Mouse (Mus musculus) heart, embryonic 11.5 days (tissue): ENCODE data around the gene Zfp991. TPM values are rescaled to one million over a fixed set of nuclear protein-coding genes. Genes with fewer than 3 reads are reported as not detected.
"Not testable (repeated sequence)": the region's sequence is repeated elsewhere in the genome, so short reads cannot be mapped to it uniquely, and the experiment has no call there.

Experiments
- ATAC-seq: fragments of 200-750 bp; cut with Nextera tagmentation; replicated peaks from 2 replicates; pipeline ENCODE4 v1.8.0; 2017; ENCODE audit warnings: moderate library complexity; ENCODE audit not compliant: insufficient number of reproducible peaks, low FRiP score, low TSS enrichment
- H3K27ac ChIP-seq: fragments of 300-500 bp; sonication (generic); 2 replicates; pipeline ENCODE4 v1.5.1; 2014; ENCODE audit warnings: mild to moderate bottlenecking, low read depth, low read length
- H3K27me3 ChIP-seq: fragments of 300-500 bp; sonication (generic); 2 replicates; pipeline ENCODE4 v1.6.1; 2014; ENCODE audit warnings: mild to moderate bottlenecking, low read length, mixed read lengths; ENCODE audit not compliant: control insufficient read depth, insufficient read depth
- H3K36me3 ChIP-seq: fragments of 300-500 bp; sonication (generic); 2 replicates; pipeline ENCODE4 v1.6.1; 2014; ENCODE audit warnings: mild to moderate bottlenecking, low read length, moderate library complexity, mixed read lengths; ENCODE audit not compliant: control insufficient read depth, insufficient read depth
- H3K4me1 ChIP-seq: fragments of 300-500 bp; sonication (generic); 2 replicates; pipeline ENCODE4 v1.6.1; 2014; ENCODE audit warnings: low read length; ENCODE audit not compliant: control insufficient read depth, insufficient read depth
- H3K4me2 ChIP-seq: fragments of 300-500 bp; sonication (generic); 2 replicates; pipeline ENCODE4 v1.6.1; 2014; ENCODE audit warnings: mild to moderate bottlenecking, moderate library complexity
- H3K4me3 ChIP-seq: fragments of 300-500 bp; sonication (generic); 2 replicates; pipeline ENCODE4 v1.5.1; 2014; ENCODE audit warnings: low read depth, low read length
- H3K9ac ChIP-seq: fragments of 300-500 bp; sonication (generic); 2 replicates; pipeline ENCODE4 v1.6.1; 2014; ENCODE audit warnings: mild to moderate bottlenecking, low read depth, low read length, moderate library complexity
- H3K9me3 ChIP-seq: fragments of 300-500 bp; sonication (generic); replicated peaks from 2 replicates; pipeline ENCODE4 v1.6.1; 2016; ENCODE audit warnings: low read length; ENCODE audit not compliant: control insufficient read depth
- WGBS: fragments of 180-500 bp; shearing (Covaris S2); extraction: QIAGEN DNeasy Blood & Tissue Kit; methylation state at CpG from one replicate; pipeline ENCODE4 v1.1.7; 2014; ENCODE audit not compliant: insufficient replicate concordance; 5-methylcytosine and 5-hydroxymethylcytosine counted together
- polyA plus RNA-seq: library from polyadenylated mRNA; unstranded; fragments of >200 nt; fragmentation: Nextera tagmentation; extraction: Ambion mirVana; gene quantifications from 2 replicates; pipeline ENCODE4 v1.2.1, GENCODE M21; 2014

Gene Zfp991
- polyA plus RNA-seq, 1 experiment from 2014 or later, result 8.3 TPM

DNA sequence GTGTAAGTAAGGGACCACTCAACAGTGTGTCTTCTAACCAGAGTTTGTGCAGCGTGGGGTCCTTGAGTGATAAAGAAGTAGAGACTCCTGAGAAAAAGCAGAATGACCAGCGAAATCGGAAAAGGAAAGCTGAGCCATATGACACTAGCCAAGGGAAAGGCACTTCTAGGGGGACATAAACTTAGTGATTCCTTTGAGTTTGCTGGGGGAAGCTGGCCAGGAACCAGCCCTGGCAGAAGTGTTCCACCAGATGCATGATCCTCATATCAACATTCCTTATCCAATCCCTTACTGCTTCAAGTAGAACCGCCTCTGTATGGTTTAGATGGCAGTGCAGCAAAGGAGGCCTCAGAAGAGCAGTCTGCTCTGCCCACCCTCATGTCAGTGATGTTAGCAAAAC is 6.5 kb upstream of the Zfp991 start:
- not testable (repeated sequence) for H3K27ac ChIP-seq, H3K27me3 ChIP-seq, H3K36me3 ChIP-seq, H3K4me1 ChIP-seq, H3K9me3 ChIP-seq, ATAC-seq
- H3K4me2 ChIP-seq, result peak overlapping the region; percentile 68
- peak overlapping the region; percentile 53 for H3K4me3 ChIP-seq
- 5% methylated on average over 4 of the region's 4 CpGs for WGBS
- peak overlapping the region; percentile 77 for H3K9ac ChIP-seq

GRCm38 (mm10) chr4:147125870-147126269 is 6.0 kb upstream of the Zfp991 start:
- H3K4me2 ChIP-seq, H3K4me3 ChIP-seq, ATAC-seq, H3K36me3 ChIP-seq, H3K9me3 ChIP-seq, H3K9ac ChIP-seq, H3K27me3 ChIP-seq, H3K27ac ChIP-seq, H3K4me1 ChIP-seq: not testable (repeated sequence)
- 84% methylated on average over 4 of the region's 4 CpGs for WGBS

DNA sequence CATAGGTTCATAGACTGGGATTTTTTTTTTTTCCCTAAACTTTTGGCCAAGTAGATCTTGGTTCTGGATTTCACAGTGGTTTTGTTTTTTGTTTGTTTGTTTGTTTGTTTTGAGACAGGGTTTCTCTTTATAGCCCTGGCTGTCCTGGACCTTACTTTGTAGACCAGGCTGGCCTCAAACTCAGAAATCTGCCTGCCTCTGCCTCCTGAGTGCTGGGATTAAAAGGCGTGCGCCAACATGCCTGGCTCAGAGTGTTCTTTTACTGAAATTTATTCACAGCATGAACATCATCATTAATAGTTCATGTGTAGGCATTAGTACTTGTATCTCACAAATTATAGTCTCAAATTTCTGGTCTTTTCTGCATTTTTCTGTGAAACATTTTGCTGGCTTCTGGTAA is 5.4 kb upstream of the Zfp991 start:
- not testable (repeated sequence) for H3K4me1 ChIP-seq, H3K4me3 ChIP-seq, H3K27me3 ChIP-seq, H3K36me3 ChIP-seq, H3K27ac ChIP-seq, H3K9ac ChIP-seq, H3K4me2 ChIP-seq, H3K9me3 ChIP-seq, ATAC-seq
- 71% methylated on average over 2 of the region's 2 CpGs for WGBS

DNA sequence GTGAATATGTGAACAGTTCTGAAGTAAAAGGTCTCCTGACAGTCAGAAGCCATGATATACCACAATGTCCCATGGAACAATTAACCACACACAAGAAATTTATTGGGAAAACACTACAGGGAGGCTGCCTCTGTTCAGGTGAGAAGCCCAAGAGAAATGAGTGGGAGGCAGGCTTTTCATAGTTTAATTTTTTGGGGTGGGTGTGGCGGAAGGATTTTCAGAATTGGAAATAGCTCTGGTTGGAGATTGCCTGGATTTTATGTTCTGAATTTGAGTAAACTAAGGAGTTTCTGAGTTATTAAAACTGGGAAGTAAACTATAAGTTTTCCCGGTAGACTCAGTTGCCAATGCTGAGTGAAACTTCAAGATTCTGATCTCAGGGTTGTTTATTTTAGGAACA is 4.7 kb upstream of the Zfp991 start:
- not testable (repeated sequence) for H3K27me3 ChIP-seq, H3K4me2 ChIP-seq, H3K4me1 ChIP-seq, H3K36me3 ChIP-seq, H3K9ac ChIP-seq, H3K4me3 ChIP-seq, H3K9me3 ChIP-seq, ATAC-seq, H3K27ac ChIP-seq
- WGBS, result 72% methylated on average over 2 of the region's 2 CpGs

DNA sequence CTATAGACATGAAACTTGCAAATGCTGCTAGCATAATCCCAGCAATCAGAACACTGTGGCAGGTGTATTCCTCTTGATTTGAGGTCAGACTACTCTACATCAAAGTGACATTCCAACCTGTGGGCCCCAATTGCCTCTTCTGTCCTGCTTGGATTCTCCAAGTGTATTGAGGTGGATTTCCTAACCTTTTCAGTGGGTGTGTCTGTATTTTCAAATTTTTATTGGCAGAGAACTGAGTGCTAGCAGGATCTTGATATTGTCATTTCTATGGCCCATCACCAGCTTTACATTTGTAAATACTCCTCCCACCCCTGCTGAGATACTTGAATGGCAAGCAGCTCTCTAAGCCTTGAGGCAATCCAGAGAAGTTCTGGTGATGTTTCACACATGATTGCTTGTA is 3.7 kb upstream of the Zfp991 start:
- H3K36me3 ChIP-seq, H3K4me3 ChIP-seq, H3K9ac ChIP-seq, H3K27me3 ChIP-seq, H3K4me2 ChIP-seq, ATAC-seq, H3K4me1 ChIP-seq, H3K27ac ChIP-seq, H3K9me3 ChIP-seq: not testable (repeated sequence)

- H3K36me3 ChIP-seq, H3K4me3 ChIP-seq: not testable (repeated sequence)
- 50% methylated on average over 2 of the region's 2 CpGs for WGBS
Measured at GRCm38 (mm10) chr4:147133596-147133995, 1.8 kb downstream of the Zfp991 start.

DNA sequence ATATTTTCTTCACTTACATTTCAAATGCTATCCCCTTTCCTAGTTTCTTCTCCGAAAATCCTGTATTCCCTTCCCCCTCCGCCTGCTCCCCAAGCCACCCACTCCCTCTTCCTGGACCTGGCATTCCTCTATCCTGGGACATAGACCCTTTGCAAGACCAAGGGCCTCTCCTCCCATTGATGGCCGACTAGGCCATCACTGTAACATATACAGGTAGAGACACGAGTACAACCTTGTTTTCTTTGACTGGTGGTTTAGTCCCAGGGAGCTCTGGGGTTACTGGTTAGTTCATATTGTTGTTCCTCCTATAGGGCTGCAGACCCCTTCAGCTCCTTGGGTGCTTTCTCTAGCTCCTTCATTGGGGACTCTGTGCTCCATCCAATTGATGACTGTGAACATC is 9.9 kb downstream of the Zfp991 start:
- H3K27ac ChIP-seq, H3K27me3 ChIP-seq, H3K36me3 ChIP-seq, H3K4me2 ChIP-seq, H3K4me1 ChIP-seq, H3K4me3 ChIP-seq, H3K9ac ChIP-seq, H3K9me3 ChIP-seq: not testable (repeated sequence)
- 59% methylated on average over 4 of the region's 4 CpGs for WGBS
- peak; percentile 68 for ATAC-seq

More at GRCm38 (mm10) chr4:147133596-147133995, 1.8 kb downstream of the Zfp991 start:
- not testable (repeated sequence) for ATAC-seq, H3K4me2 ChIP-seq, H3K4me1 ChIP-seq, H3K9me3 ChIP-seq, H3K9ac ChIP-seq, H3K27ac ChIP-seq, H3K27me3 ChIP-seq

DNA sequence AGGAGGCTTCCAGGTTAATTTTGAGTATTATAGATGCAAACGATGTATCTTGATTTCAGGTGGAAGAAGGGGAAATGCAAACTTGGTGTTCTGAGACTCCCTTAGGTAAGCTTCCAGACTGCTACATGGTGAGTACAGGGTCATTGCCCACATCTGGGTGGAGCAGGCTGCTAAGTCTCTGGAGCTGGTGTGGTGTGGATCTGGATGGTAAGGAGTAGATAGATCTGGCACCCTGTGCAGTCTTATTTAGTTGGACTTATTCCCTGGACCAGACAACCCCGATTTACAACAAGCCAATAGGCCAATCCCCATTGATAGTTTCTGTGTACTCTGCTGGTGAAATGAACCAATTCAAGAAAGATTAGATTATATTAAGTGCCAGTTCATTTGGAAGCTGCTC is 33.4 kb downstream of the Zfp991 start:
- not testable (repeated sequence) for H3K4me3 ChIP-seq, H3K4me1 ChIP-seq, H3K4me2 ChIP-seq, H3K9ac ChIP-seq, H3K9me3 ChIP-seq, H3K36me3 ChIP-seq, H3K27me3 ChIP-seq, ATAC-seq, H3K27ac ChIP-seq
- WGBS, result 87% methylated on average over 2 of the region's 2 CpGs

GRCm38 (mm10) chr4:147170547-147170946 is 38.7 kb downstream of the Zfp991 start:
- WGBS, result 92% methylated on average over 2 of the region's 2 CpGs
- H3K9ac ChIP-seq, H3K27me3 ChIP-seq, H3K4me3 ChIP-seq, H3K9me3 ChIP-seq, H3K4me1 ChIP-seq, ATAC-seq, H3K36me3 ChIP-seq, H3K4me2 ChIP-seq, H3K27ac ChIP-seq: not testable (repeated sequence)
